Mouse (Mus musculus): Measurements from ENCODE around the gene Osbpl7. TPM values are rescaled to one million over a fixed set of nuclear protein-coding genes. Genes with fewer than 3 reads are reported as not detected.

Osbpl7 gene
- polyA plus RNA-seq, 1 experiment = 1.8 TPM

- Histone ChIP-seq H3ac (ENCODE audit: control insufficient read depth, insufficient read length, low read depth) (no peak overlapping the region), H3K79me3 (ENCODE audit: low read depth) (no peaks in the 10 kb centered on the region), H3K79me2 (ENCODE audit: control insufficient read depth, insufficient read depth) (no peaks in the 10 kb centered on the region), H3K36me3 (ENCODE audit: control insufficient read depth, insufficient read depth) (no peaks in the 10 kb centered on the region), H3K27me3 (ENCODE audit: control insufficient read depth, insufficient read depth, insufficient read length) (peaks cover 4% of the 10 kb centered on the region), H3K4me3 (ENCODE audit: insufficient read depth, poor library complexity, severe bottlenecking) (no peak overlapping the region)
- no peak for TF ChIP-seq CEBPB (IDR thresholded peaks at IDR 0.05; ENCODE audit: low read depth)
- no peak for TF ChIP-seq FOSL1 (IDR thresholded peaks at IDR 0.05; ENCODE audit: insufficient read depth, low read length, poor library complexity, severe bottlenecking)
- TF ChIP-seq CTCF (IDR thresholded peaks at IDR 0.05; ENCODE audit: control insufficient read depth, insufficient read depth, insufficient read length) = no peak
- TF ChIP-seq MYOD1 (IDR thresholded peaks at IDR 0.05; ENCODE audit: control insufficient read depth, insufficient read length, low read depth) = no peak
- TF ChIP-seq USF1 (IDR thresholded peaks at IDR 0.05; ENCODE audit: low read depth) = no peak
- no peak for TF ChIP-seq MYOG (IDR thresholded peaks at IDR 0.05; ENCODE audit: control insufficient read depth, extremely low read depth, insufficient read length)
- no peak for TF ChIP-seq MAX (IDR thresholded peaks at IDR 0.05)
Measured at GRCm38 (mm10) chr11:97069333-97069732, 18.9 kb downstream of the Osbpl7 start.

GRCm38 (mm10) chr11:97069770-97070169 is 19.3 kb downstream of the Osbpl7 start:
- no peak overlapping the region for H3K4me3 ChIP-seq (ENCODE audit: insufficient read depth, poor library complexity, severe bottlenecking)
- no peaks in the 10 kb centered on the region for H3K79me3 ChIP-seq (ENCODE audit: low read depth)
- no peaks in the 10 kb centered on the region for H3K36me3 ChIP-seq (ENCODE audit: control insufficient read depth, insufficient read depth)
- no peak for TF ChIP-seq CEBPB (IDR thresholded peaks at IDR 0.05; ENCODE audit: low read depth)
- no peak for TF ChIP-seq MYOG (IDR thresholded peaks at IDR 0.05; ENCODE audit: control insufficient read depth, extremely low read depth, insufficient read length)
- no peak for TF ChIP-seq MYOD1 (IDR thresholded peaks at IDR 0.05; ENCODE audit: control insufficient read depth, insufficient read length, low read depth)
- TF ChIP-seq FOSL1 (IDR thresholded peaks at IDR 0.05; ENCODE audit: insufficient read depth, low read length, poor library complexity, severe bottlenecking) = no peak
- TF ChIP-seq CTCF (IDR thresholded peaks at IDR 0.05; ENCODE audit: control insufficient read depth, insufficient read depth, insufficient read length) = no peak
- no peak for TF ChIP-seq MAX (IDR thresholded peaks at IDR 0.05)
- TF ChIP-seq USF1 (IDR thresholded peaks at IDR 0.05; ENCODE audit: low read depth) = no peak
- H3K27me3 ChIP-seq (ENCODE audit: control insufficient read depth, insufficient read depth, insufficient read length) = peaks cover 9% of the 10 kb centered on the region
- no peak overlapping the region for H3ac ChIP-seq (ENCODE audit: control insufficient read depth, insufficient read length, low read depth)
- no peaks in the 10 kb centered on the region for H3K79me2 ChIP-seq (ENCODE audit: control insufficient read depth, insufficient read depth)

GRCm38 (mm10) chr11:97071129-97071528 is 20.7 kb downstream of the Osbpl7 start:
- Histone ChIP-seq H3K27me3 (ENCODE audit: control insufficient read depth, insufficient read depth, insufficient read length) (peaks cover 13% of the 10 kb centered on the region), H3K4me3 (ENCODE audit: insufficient read depth, poor library complexity, severe bottlenecking) (no peak overlapping the region), H3K79me3 (ENCODE audit: low read depth) (no peaks in the 10 kb centered on the region), H3K36me3 (ENCODE audit: control insufficient read depth, insufficient read depth) (no peaks in the 10 kb centered on the region), H3K79me2 (ENCODE audit: control insufficient read depth, insufficient read depth) (no peaks in the 10 kb centered on the region), H3ac (ENCODE audit: control insufficient read depth, insufficient read length, low read depth) (no peak overlapping the region)
- TF ChIP-seq CTCF (IDR thresholded peaks at IDR 0.05; ENCODE audit: control insufficient read depth, insufficient read depth, insufficient read length) = no peak
- no peak for TF ChIP-seq MYOG (IDR thresholded peaks at IDR 0.05; ENCODE audit: control insufficient read depth, extremely low read depth, insufficient read length)

DNA sequence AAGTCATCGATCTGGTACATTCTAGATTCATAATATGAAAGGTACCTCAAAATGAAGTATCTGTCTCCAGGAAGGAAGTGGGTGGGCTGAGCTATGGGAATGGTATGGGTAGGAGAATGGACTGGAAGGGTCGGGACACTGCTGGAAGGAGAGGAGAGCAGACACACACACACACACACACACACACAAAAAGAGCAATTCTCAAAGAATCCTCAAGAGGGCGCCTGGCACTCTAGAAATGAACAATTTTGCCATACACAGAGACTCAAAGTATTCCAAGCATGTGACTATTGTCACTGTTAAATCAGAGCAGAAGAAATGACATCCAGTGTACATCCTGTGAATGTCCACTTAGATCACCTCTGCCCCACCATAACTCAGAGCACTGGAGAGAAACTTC is 22.1 kb downstream of the Osbpl7 start:
- no peak for TF ChIP-seq MYOG (IDR thresholded peaks at IDR 0.05; ENCODE audit: control insufficient read depth, extremely low read depth, insufficient read length)
- no peak for TF ChIP-seq CEBPB (IDR thresholded peaks at IDR 0.05; ENCODE audit: low read depth)
- TF ChIP-seq MAX (IDR thresholded peaks at IDR 0.05) = no peak
- no peak for TF ChIP-seq USF1 (IDR thresholded peaks at IDR 0.05; ENCODE audit: low read depth)
- TF ChIP-seq CTCF (IDR thresholded peaks at IDR 0.05; ENCODE audit: control insufficient read depth, insufficient read depth, insufficient read length) = peak; percentile 30
- Histone ChIP-seq H3K79me2 (ENCODE audit: control insufficient read depth, insufficient read depth) (no peaks in the 10 kb centered on the region), H3K4me3 (ENCODE audit: insufficient read depth, poor library complexity, severe bottlenecking) (no peak overlapping the region), H3K79me3 (ENCODE audit: low read depth) (no peaks in the 10 kb centered on the region), H3ac (ENCODE audit: control insufficient read depth, insufficient read length, low read depth) (no peak overlapping the region), H3K36me3 (ENCODE audit: control insufficient read depth, insufficient read depth) (no peaks in the 10 kb centered on the region), H3K27me3 (ENCODE audit: control insufficient read depth, insufficient read depth, insufficient read length) (peaks cover 14% of the 10 kb centered on the region)

GRCm38 (mm10) chr11:97074235-97074634 is 23.8 kb downstream of the Osbpl7 start:
- TF ChIP-seq CEBPB (IDR thresholded peaks at IDR 0.05; ENCODE audit: low read depth) = no peak
- no peak for TF ChIP-seq MYOG (IDR thresholded peaks at IDR 0.05; ENCODE audit: control insufficient read depth, extremely low read depth, insufficient read length)
- no peak for TF ChIP-seq CTCF (IDR thresholded peaks at IDR 0.05; ENCODE audit: control insufficient read depth, insufficient read depth, insufficient read length)
- TF ChIP-seq MYOD1 (IDR thresholded peaks at IDR 0.05; ENCODE audit: control insufficient read depth, insufficient read length, low read depth) = no peak
- no peak for TF ChIP-seq USF1 (IDR thresholded peaks at IDR 0.05; ENCODE audit: low read depth)
- H3K36me3 ChIP-seq (ENCODE audit: control insufficient read depth, insufficient read depth) = no peaks in the 10 kb centered on the region

DNA sequence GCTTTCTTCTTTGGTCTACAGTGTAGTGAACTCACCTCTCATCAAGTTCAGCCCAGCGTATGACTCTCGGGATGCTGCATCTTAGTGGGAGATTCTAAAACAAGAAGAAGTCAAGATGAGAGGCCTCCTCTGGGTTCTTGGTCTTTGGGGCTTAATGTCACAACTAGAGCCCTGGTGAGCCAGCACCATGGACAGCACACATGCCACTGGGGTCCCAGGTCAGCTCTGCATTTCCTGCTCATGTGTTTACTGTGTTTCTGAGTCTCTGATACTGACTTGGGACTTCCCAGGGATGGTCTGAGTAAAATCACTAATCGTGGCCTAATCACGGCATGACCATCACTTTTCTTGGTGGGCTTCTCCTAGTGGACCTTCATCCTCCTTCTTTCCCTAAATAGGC is 28.3 kb downstream of the Osbpl7 start:
- Histone ChIP-seq H3ac (ENCODE audit: control insufficient read depth, insufficient read length, low read depth) (no peak overlapping the region), H3K4me3 (ENCODE audit: insufficient read depth, poor library complexity, severe bottlenecking) (no peak overlapping the region), H3K36me3 (ENCODE audit: control insufficient read depth, insufficient read depth) (no peaks in the 10 kb centered on the region), H3K79me2 (ENCODE audit: control insufficient read depth, insufficient read depth) (no peaks in the 10 kb centered on the region), H3K79me3 (ENCODE audit: low read depth) (no peaks in the 10 kb centered on the region), H3K27me3 (ENCODE audit: control insufficient read depth, insufficient read depth, insufficient read length) (peaks cover 14% of the 10 kb centered on the region)
- TF ChIP-seq CEBPB (IDR thresholded peaks at IDR 0.05; ENCODE audit: low read depth) (no peak), MYOG (IDR thresholded peaks at IDR 0.05; ENCODE audit: control insufficient read depth, extremely low read depth, insufficient read length) (no peak), FOSL1 (IDR thresholded peaks at IDR 0.05; ENCODE audit: insufficient read depth, low read length, poor library complexity, severe bottlenecking) (no peak), MYOD1 (IDR thresholded peaks at IDR 0.05; ENCODE audit: control insufficient read depth, insufficient read length, low read depth) (no peak), CTCF (IDR thresholded peaks at IDR 0.05; ENCODE audit: control insufficient read depth, insufficient read depth, insufficient read length) (no peak), MAX (IDR thresholded peaks at IDR 0.05) (no peak), USF1 (IDR thresholded peaks at IDR 0.05; ENCODE audit: low read depth) (no peak)

More at GRCm38 (mm10) chr11:97074235-97074634, 23.8 kb downstream of the Osbpl7 start:
- Histone ChIP-seq H3ac (ENCODE audit: control insufficient read depth, insufficient read length, low read depth) (no peak overlapping the region), H3K79me3 (ENCODE audit: low read depth) (no peaks in the 10 kb centered on the region), H3K27me3 (ENCODE audit: control insufficient read depth, insufficient read depth, insufficient read length) (peaks cover 14% of the 10 kb centered on the region), H3K79me2 (ENCODE audit: control insufficient read depth, insufficient read depth) (no peaks in the 10 kb centered on the region), H3K4me3 (ENCODE audit: insufficient read depth, poor library complexity, severe bottlenecking) (no peak overlapping the region)
